Mouse (Mus musculus) hindbrain, embryonic 10.5 days (tissue): ENCODE measurements around the gene Trim9. TPM values are rescaled to one million over a fixed set of nuclear protein-coding genes. Genes with fewer than 3 reads are reported as not detected.

Experiments used
- DNase-seq: peaks from one replicate; pipeline ENCODE4 v3.0.0-alpha.2; 2017; ENCODE audit warnings: low spot score
- H3K27ac ChIP-seq: fragments of 300-500 bp; sonication (generic); 2 replicates; pipeline ENCODE4 v1.5.1; 2016; ENCODE audit warnings: mild to moderate bottlenecking, moderate library complexity
- H3K27me3 ChIP-seq: fragments of 300-500 bp; sonication (generic); 2 replicates; pipeline ENCODE4 v1.6.1; 2016; ENCODE audit warnings: mild to moderate bottlenecking; ENCODE audit not compliant: poor library complexity, insufficient read depth, severe bottlenecking
- H3K36me3 ChIP-seq: fragments of 300-500 bp; sonication (generic); 2 replicates; pipeline ENCODE4 v1.6.1; 2016; ENCODE audit warnings: mild to moderate bottlenecking, moderate library complexity
- H3K4me1 ChIP-seq: fragments of 300-500 bp; sonication (generic); replicated peaks from 2 replicates; pipeline ENCODE4 v1.6.1; 2016; ENCODE audit warnings: mild to moderate bottlenecking
- H3K4me3 ChIP-seq: fragments of 300-500 bp; sonication (generic); 2 replicates; pipeline ENCODE4 v1.5.1; 2016; ENCODE audit warnings: mild to moderate bottlenecking, moderate library complexity
- H3K9me3 ChIP-seq: fragments of 300-500 bp; sonication (generic); 2 replicates; pipeline ENCODE4 v1.6.1; 2016; ENCODE audit warnings: mild to moderate bottlenecking, moderate library complexity
- WGBS: fragments of 180-500 bp; shearing (Covaris S2); methylation state at CpG from one replicate; pipeline ENCODE4 v1.1.7; 2016; 5-methylcytosine and 5-hydroxymethylcytosine counted together
- polyA plus RNA-seq: library from polyadenylated mRNA; unstranded; fragments of >200 nt; fragmentation: Nextera tagmentation; extraction: Ambion mirVana; gene quantifications from 2 replicates; pipeline ENCODE4 v1.2.1, GENCODE M21; 2016

The Trim9 gene
- polyA plus RNA-seq, 1 experiment from 2014 or later = 21.6 TPM

DNA sequence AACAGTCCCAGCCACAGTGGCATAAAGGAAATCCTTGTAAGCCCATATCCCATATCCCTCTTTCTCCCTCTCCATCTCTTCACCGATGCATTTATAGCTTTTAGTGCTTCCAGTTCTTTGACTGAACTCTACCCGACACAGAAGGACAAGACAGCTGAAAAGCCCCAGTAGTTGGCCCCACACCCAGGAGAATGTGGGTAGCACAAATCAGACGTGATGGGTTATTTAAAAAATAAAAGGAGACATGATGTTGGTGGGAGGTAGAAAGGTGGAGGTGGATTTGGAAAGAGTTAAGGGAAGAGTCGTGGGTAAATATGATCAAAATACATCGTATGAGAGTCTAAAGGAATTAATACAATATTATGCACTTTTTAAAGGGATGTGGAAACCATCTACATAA lies 40.4 kb downstream of the Trim9 start:
- Histone ChIP-seq H3K9me3 (no peaks in the 10 kb centered on the region), H3K4me1 (no peaks in the 10 kb centered on the region), H3K36me3 (no peaks in the 10 kb centered on the region), H3K27ac (no peak overlapping the region), H3K4me3 (no peak overlapping the region), H3K27me3 (no peaks in the 10 kb centered on the region)
- 89% methylated on average over 5 of the region's 5 CpGs for WGBS
- DNase-seq = no peak

DNA sequence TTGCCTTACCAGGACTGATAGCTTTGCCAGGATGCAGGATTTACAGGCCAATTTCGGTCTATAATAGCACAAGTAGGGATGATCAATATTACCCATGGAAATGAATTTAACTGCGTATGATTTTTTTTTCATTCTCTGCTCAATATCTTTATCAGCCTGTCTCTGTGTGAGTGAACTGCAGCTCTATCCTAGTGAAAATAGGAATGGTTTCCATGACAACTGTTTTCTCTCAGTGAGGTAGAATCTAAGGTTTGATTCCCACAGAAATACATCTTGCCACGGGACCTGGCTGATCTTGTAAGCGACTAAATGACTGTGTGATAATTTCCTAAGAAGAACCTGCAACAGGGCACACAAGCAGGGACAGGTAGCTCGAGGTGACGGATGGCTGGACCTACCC lies 43.4 kb downstream of the Trim9 start:
- Histone ChIP-seq H3K27me3 (no peaks in the 10 kb centered on the region), H3K36me3 (no peaks in the 10 kb centered on the region), H3K4me3 (no peak overlapping the region), H3K9me3 (no peaks in the 10 kb centered on the region), H3K4me1 (no peaks in the 10 kb centered on the region), H3K27ac (no peak overlapping the region)
- WGBS = 85% methylated on average over 6 of the region's 6 CpGs
- no peak for DNase-seq

DNA sequence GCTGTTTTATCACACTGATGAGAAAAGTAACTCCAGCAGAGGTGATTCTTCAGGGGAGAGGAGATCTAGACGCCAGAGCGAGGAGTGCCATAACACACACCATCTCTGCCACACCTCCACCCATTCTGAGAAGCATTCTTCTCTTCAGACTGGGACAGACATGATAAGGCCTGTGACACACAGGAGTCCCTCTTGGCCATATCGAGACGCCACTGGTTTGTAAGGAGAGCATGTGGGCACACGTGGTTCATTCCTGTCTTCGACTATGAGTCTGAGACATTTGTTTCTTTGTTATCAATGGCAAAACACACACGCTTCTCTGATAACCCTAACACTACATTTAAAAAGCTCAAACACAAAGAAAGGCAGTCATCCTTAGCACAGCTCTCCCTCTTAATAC lies 43.9 kb downstream of the Trim9 start:
- H3K4me1 ChIP-seq = no peaks in the 10 kb centered on the region
- 89% methylated on average over 7 of the region's 7 CpGs for WGBS
- no peak for DNase-seq
- H3K9me3 ChIP-seq = no peaks in the 10 kb centered on the region
- no peak overlapping the region for H3K4me3 ChIP-seq
- no peaks in the 10 kb centered on the region for H3K36me3 ChIP-seq
- H3K27ac ChIP-seq = no peak overlapping the region
- no peaks in the 10 kb centered on the region for H3K27me3 ChIP-seq

DNA sequence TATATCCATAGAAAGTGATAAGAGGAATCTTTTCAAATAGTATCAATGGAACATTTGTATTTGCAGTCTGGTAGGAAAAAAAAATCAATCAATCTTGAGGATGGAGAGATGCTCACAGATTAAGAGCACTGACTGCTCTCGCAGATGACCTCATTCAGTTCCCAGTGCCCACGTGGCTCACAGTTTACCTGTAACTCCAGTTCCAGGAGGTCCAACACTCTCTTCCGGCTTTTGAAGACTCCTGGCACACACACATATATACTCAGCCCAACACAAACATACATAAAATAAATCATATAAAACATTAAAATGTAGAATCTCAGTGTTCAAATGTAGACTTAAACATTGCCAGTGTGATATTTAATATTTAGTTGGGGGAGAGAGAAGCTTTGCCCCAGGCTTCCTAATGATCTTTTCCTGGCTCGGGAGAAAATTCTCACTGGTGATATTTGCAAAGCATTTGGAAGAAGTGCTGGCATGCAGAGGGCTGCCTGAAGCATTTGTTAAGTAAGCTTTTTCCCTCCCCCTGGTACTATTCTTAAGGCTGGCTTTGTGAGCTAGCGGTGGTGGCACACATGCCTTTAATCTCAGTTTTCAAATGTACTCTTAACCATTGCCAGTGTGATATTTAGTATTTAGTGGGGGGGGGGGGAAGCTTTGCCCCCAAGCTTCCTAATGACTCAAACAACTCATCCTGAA lies 45.2 kb downstream of the Trim9 start:
- H3K27ac ChIP-seq = no peak overlapping the region
- no peak for DNase-seq
- no peaks in the 10 kb centered on the region for H3K27me3 ChIP-seq
- H3K36me3 ChIP-seq = no peaks in the 10 kb centered on the region
- no peaks in the 10 kb centered on the region for H3K4me1 ChIP-seq
- H3K4me3 ChIP-seq = no peak overlapping the region
- 83% methylated on average over 5 of the region's 5 CpGs for WGBS
- H3K9me3 ChIP-seq = no peaks in the 10 kb centered on the region

DNA sequence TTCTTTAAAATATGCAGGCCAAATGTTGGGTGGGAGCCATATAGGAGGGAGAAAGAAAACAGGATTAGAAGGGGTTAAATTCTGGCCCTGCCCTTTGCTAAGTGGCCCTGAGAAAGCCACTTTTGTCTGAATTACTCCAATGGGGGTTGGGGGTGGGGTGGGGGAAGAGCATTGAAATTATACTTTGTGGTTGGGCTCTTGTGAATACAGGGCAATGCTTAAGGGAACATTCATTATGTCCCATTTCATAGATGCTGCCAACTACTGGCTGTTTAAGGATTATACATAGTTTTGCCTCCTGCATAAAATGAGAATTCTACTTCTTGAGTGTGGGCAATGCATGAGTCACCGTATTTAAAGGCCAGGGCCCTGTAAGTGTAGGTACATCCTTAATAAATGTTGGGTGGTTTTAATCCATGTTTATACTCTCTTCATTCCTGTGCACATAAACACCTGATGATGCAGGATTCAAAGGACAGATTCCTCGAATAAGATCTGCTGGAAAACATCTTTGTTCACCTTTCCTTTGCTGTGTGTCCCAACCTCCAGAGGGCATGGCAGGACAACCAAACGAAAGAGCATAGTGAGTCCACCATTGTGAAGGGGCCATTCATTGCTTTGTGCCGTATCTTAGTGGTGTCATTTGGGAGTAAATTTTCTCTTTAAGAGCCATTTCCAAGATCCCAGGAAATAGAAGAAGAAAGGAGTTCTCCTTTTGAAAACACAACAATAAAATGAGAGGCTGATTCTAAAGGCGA lies 53.3 kb downstream of the Trim9 start:
- H3K4me1 ChIP-seq = peaks cover 23% of the 10 kb centered on the region
- H3K36me3 ChIP-seq = peaks cover 12% of the 10 kb centered on the region
- no peaks in the 10 kb centered on the region for H3K27me3 ChIP-seq
- no peak for DNase-seq
- H3K4me3 ChIP-seq = no peak overlapping the region
- no peaks in the 10 kb centered on the region for H3K9me3 ChIP-seq
- 61% methylated on average over 5 of the region's 5 CpGs for WGBS
- no peak overlapping the region for H3K27ac ChIP-seq

DNA sequence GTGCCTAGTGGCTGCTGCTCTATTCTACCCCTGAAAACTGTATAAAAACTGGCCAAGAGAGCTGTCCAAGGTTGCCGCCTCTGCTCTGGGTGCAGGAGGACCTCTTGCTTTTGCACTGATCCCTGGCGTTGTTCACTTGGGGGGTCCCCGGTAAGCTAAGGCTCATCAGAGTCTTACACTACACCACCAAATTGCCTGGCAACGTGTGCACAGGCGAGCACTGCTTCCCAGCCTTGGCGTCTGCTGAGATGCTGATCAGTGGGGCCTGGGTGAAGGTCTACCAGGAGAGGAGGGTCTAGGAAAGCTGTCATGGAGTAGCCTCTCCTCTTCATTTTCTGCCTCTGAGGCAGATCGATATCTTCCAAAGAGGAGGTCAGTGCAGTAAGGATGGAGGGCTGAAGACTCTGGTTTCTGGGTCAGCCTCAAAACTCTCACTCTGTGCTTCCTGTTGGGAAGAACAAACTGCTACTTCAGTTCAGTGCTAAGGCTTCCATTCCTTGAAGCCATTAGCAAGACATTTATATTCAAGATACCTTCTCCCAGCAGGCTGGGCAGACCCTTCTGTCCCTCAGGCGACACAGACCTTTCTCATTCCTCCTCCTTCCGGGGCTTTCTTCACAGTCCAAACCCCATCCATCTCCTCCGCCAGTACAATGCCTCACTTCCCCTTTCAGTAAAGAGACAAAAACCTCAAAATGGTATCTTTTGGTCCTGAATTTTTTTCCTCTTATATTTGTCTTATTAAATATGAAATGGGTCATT lies 54.1 kb downstream of the Trim9 start:
- H3K4me3 ChIP-seq = no peak overlapping the region

DNA sequence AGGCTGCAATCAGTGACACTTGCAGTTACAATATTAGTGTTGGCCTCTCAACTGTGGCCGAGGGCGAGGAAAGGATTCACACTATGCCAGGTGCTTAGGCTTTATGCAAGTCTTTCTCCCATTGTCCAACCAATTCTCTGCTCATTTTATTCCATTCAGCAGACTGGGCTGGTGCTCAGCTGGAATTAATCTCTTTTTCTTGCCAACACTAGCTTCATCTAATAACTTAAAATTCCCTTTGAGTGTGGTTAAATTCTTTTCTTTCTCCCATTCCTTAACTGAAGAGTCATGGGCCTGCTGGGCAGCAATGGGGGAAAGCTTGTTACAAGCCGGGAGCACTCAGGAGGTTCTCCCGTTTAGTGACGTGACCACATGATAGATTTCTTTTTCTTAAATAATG lies 61.9 kb downstream of the Trim9 start:
- Histone ChIP-seq H3K27ac (no peak overlapping the region), H3K9me3 (no peaks in the 10 kb centered on the region), H3K4me1 (peaks cover 16% of the 10 kb centered on the region), H3K36me3 (peaks cover 18% of the 10 kb centered on the region), H3K4me3 (no peak overlapping the region), H3K27me3 (no peaks in the 10 kb centered on the region)
- DNase-seq = no peak
- WGBS = 63% methylated on average over 5 of the region's 5 CpGs

More for the DNA sequence above, 54.1 kb downstream of the Trim9 start:
- Histone ChIP-seq H3K4me1 (peaks cover 28% of the 10 kb centered on the region), H3K9me3 (no peaks in the 10 kb centered on the region), H3K27ac (peak overlapping the region; percentile 45; the same call in 1 of the 2 replicates), H3K27me3 (no peaks in the 10 kb centered on the region), H3K36me3 (peaks cover 15% of the 10 kb centered on the region)
- 85% methylated on average over 10 of the region's 10 CpGs for WGBS
- DNase-seq = no peak

DNA sequence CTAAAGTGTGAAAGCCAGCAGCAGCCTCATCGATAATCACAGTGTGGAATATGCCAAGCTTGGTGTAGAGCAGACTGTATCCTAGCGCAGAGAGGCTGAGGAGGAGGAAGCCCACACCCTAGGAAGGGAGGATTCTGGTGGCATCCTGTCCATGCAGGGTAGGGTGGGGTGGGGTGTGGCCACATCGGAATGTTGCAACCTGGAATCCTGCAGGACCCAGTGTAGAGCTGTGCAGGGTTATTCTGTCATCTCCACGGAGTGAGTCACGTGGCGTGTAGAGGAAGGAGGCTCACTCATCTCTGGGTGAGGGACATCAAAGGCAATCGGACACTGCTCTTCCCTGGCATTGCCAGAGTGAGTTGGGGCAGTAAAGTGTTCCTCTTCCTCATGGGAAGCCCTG lies 62.4 kb downstream of the Trim9 start:
- H3K4me3 ChIP-seq = no peak overlapping the region
- peaks cover 21% of the 10 kb centered on the region for H3K36me3 ChIP-seq
- no peaks in the 10 kb centered on the region for H3K27me3 ChIP-seq
- peaks cover 16% of the 10 kb centered on the region for H3K4me1 ChIP-seq
- no peaks in the 10 kb centered on the region for H3K9me3 ChIP-seq
- WGBS = 87% methylated on average over 7 of the region's 7 CpGs
- no peak overlapping the region for H3K27ac ChIP-seq
- no peak for DNase-seq

DNA sequence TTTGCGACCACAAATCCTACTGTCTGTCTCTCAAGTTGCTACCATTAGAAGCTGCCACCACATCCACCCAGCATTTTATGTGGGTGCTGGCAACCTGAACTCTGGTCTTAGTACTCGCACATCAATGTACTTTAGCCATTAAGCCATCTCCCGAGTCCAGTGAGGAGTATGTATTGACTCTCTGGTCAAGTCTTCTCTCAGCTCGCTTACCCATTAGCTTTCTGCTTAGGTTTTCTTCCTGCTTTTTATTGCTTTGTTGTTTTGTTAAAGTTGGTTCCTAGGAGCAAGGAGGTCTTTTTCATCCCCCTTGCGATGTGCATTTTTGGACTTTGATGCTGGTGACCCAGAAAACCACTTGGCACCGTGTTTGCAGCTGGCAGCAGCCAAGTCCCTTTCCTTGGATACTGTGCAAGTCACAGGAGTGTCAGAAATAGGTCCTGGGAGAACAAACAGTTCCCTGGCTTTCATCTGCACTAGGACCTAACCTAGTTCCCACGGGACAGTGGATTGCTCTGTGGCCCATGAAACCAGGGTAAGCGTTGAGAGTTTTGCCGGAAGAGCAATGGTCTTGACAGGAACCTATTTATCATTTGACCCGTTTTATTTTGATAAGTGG lies 64.2 kb downstream of the Trim9 start:
- WGBS = 87% methylated on average over 10 of the region's 10 CpGs
- Histone ChIP-seq H3K4me3 (no peak overlapping the region), H3K27ac (no peak overlapping the region)

DNA sequence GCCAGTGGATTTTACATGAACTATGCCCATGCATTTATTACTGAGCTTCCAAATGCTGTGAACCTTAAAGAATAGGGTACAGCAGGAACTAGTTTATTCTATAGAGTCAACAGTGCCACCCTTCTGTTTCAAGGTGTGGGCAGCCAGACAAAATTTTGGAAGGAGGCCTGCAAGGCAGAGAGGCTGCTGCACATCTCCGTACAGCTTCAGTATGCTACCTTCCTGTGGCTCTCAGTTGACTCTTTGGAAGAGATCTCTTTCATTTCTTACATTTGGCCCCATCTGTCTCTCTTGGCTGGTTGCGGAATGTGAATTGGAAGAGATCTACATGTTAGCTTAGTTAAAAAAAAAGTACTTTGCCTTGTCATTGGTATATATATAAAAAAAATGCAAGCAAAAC lies 66.5 kb downstream of the Trim9 start:
- H3K27ac ChIP-seq = no peak overlapping the region
- H3K36me3 ChIP-seq = peaks cover 28% of the 10 kb centered on the region
- no peaks in the 10 kb centered on the region for H3K27me3 ChIP-seq
- no peak for DNase-seq
- no peaks in the 10 kb centered on the region for H3K9me3 ChIP-seq
- no peak overlapping the region for H3K4me3 ChIP-seq
- WGBS = 93% methylated on average over 2 of the region's 2 CpGs
- peaks cover 9% of the 10 kb centered on the region for H3K4me1 ChIP-seq

More for the DNA sequence above, 64.2 kb downstream of the Trim9 start:
- no peak for DNase-seq
- Histone ChIP-seq H3K27me3 (no peaks in the 10 kb centered on the region), H3K36me3 (peaks cover 28% of the 10 kb centered on the region), H3K9me3 (no peaks in the 10 kb centered on the region), H3K4me1 (peaks cover 10% of the 10 kb centered on the region; the same call in 1 of the 2 replicates)

DNA sequence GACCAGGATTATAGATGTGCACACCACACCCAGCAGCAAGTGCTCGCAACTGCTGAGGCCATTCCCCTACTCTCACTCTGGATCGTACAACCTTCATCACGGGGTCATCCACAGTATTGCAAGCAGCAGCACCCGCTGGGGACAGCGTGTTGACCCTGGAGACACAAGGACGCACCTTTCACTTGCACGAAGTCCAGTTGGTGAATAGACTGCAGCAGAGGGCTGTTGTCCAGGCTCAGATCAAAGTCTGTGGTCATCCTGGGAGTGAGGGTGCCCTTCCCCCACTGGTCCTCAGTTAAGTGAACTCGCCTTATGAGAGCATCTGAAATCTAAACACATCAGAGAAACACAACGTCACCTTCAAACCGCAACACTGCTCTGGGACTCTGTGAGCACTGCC lies 67.0 kb downstream of the Trim9 start:
- Histone ChIP-seq H3K36me3 (peaks cover 28% of the 10 kb centered on the region), H3K9me3 (no peaks in the 10 kb centered on the region), H3K4me1 (peaks cover 9% of the 10 kb centered on the region), H3K27me3 (no peaks in the 10 kb centered on the region), H3K4me3 (no peak overlapping the region), H3K27ac (no peak overlapping the region)
- DNase-seq = no peak
- 90% methylated on average over 10 of the region's 10 CpGs for WGBS

DNA sequence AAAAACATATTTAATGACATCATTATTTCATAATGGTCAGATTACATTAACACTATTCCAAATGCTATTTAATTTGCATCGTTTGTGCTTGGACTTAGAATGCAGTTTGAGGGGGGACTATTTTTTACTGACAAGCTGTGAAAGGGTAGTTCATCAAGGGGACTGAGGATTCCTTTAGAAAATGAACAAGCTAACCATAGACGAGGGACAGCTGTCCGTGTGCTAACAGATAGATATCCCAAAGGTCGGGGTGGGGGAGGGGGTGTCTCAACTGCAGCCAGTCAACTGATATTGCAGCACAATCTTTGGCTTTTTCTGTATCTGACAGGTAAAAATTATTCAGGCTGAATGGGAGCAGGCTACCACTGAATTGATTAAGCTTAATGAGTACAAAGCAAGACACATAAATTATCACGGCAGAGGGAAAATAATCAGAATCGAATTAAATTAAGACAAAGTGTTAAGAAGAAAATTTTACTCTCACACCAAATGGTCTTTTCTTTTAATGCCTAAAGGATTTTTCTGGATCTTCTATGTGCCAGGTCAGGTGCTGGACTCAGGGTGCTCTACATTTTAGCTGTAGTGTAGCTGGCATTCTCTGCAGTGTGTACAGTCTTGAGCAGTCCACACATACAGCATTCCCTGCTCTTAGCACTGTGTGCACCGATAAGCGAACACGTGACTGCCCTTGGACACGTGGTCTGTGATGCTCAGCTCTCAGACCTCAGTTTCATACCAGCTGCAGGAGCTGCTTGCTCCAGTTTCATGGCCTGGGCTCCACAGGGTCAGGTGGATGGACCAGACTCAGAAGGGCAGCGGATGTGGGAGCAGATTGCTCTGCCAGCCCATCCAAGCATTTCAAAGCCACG lies 70.1 kb downstream of the Trim9 start:
- WGBS = 77% methylated on average over 12 of the region's 12 CpGs
- Histone ChIP-seq H3K27ac (no peak overlapping the region), H3K36me3 (peaks cover 22% of the 10 kb centered on the region), H3K9me3 (no peaks in the 10 kb centered on the region), H3K27me3 (no peaks in the 10 kb centered on the region), H3K4me3 (no peak overlapping the region), H3K4me1 (peaks cover 9% of the 10 kb centered on the region)
- DNase-seq = no peak
